Mouse (Mus musculus) ES-Bruce4 (cell line): ENCODE measurements around the gene B3gnt3. TPM values are rescaled to one million over a fixed set of nuclear protein-coding genes. Genes with fewer than 3 reads are reported as not detected.

ENCODE experiments used
- H3K27ac ChIP-seq: 2 replicates; pipeline ENCODE4 v1.5.1; 2012; ENCODE audit warnings: low read length, inconsistent platforms; ENCODE audit not compliant: insufficient read depth
- H3K27me3 ChIP-seq: 2 replicates; pipeline ENCODE4 v1.6.1; 2012; ENCODE audit warnings: mild to moderate bottlenecking, low read length, inconsistent platforms; ENCODE audit not compliant: control insufficient read depth, poor library complexity, insufficient read depth, severe bottlenecking
- H3K36me3 ChIP-seq: 2 replicates; pipeline ENCODE4 v1.6.1; 2012; ENCODE audit warnings: inconsistent platforms, mild to moderate bottlenecking, low read length, moderate library complexity; ENCODE audit not compliant: control insufficient read depth, poor library complexity, insufficient read depth, severe bottlenecking
- H3K4me1 ChIP-seq: one replicate; pipeline ENCODE4 v1.8.1; 2011; ENCODE audit warnings: low read length; ENCODE audit not compliant: control insufficient read depth, insufficient read depth
- H3K4me3 ChIP-seq: 2 replicates; pipeline ENCODE4 v1.5.1; 2011; ENCODE audit warnings: low read depth, mild to moderate bottlenecking, low read length
- H3K9ac ChIP-seq: 2 replicates; pipeline ENCODE4 v1.6.1; 2012; ENCODE audit warnings: low read depth, mild to moderate bottlenecking, inconsistent platforms; ENCODE audit not compliant: poor library complexity, severe bottlenecking
- H3K9me3 ChIP-seq: replicated peaks from 2 replicates; pipeline ENCODE4 v1.6.1; 2012; ENCODE audit warnings: mild to moderate bottlenecking, low read length, inconsistent platforms; ENCODE audit not compliant: control insufficient read depth, poor library complexity, insufficient read depth, severe bottlenecking
- CTCF ChIP-seq: IDR thresholded peaks from one replicate; pipeline ENCODE4 v1.8.1; 2011; ENCODE audit warnings: low read depth, low read length
- EP300 ChIP-seq: IDR thresholded peaks from 2 replicates; pipeline ENCODE4 v1.6.1; 2011; ENCODE audit warnings: low read depth, low read length; ENCODE audit not compliant: insufficient read depth
- POLR2A ChIP-seq: IDR thresholded peaks from one replicate; pipeline ENCODE4 v1.8.1; 2011; ENCODE audit warnings: low read length; ENCODE audit not compliant: insufficient read depth
- polyA plus RNA-seq: library from polyadenylated mRNA; stranded (reverse); fragments of >200 nt; gene quantifications from 2 replicates; pipeline ENCODE4 v1.2.4, GENCODE M21; 2011; ENCODE audit warnings: low read depth; ENCODE audit not compliant: missing spikeins, insufficient read depth, insufficient read length

B3gnt3 gene
- polyA plus RNA-seq, 1 experiment, result 1.8 TPM

DNA sequence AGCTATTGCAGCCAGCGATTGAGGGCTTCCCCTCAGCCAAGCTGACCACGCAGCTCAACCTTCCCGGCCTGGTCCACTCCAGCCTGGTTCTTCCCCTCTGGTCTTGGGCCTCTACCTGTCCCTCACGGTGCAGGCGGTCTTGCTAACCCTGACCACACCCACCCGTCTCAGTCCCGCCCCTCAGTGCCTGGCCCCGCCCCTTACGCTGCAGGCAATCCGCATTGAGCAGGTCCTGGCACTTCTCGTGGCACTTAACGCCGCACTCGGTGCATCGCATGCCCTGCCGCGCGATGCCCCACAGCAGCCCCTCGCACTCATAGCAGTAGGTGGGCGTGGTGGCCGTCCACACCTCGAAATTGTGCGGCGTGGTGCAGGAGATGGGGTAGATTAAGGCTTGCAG, 47.0 kb downstream of the B3gnt3 start:
- H3K27me3 ChIP-seq, result no peaks in the 10 kb centered on the region
- H3K4me1 ChIP-seq, result no peaks in the 10 kb centered on the region
- peak overlapping the region; percentile 60 for H3K4me3 ChIP-seq
- no peaks in the 10 kb centered on the region for H3K36me3 ChIP-seq
- H3K27ac ChIP-seq, result no peak overlapping the region
- TF ChIP-seq POLR2A (no peak), EP300 (no peak), CTCF (no peak)
- no peaks in the 10 kb centered on the region for H3K9me3 ChIP-seq
- H3K9ac ChIP-seq, result no peak overlapping the region

DNA sequence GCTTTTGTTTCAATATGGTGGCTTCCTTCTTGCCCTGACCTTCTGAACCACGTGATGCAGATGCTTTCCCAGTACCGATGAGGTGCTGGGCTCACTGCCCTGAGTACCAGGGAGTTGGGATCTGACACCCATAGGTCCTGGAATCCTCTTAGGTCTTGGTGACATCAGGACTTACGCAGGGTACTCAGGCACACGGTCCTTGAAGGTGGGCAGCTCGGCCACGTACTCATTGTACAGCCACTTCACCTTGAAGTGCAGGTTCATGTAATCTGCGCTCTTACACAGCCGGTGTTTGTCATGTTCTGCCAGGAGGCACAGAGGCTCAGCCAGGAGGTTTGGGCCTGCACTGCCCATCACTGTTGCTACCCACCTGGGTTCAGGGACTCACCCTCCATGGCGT, 56.1 kb downstream of the B3gnt3 start:
- Histone ChIP-seq H3K27me3 (no peaks in the 10 kb centered on the region), H3K4me3 (no peak overlapping the region), H3K27ac (no peak overlapping the region), H3K36me3 (no peaks in the 10 kb centered on the region), H3K9ac (no peak overlapping the region), H3K4me1 (no peaks in the 10 kb centered on the region), H3K9me3 (no peaks in the 10 kb centered on the region)
- TF ChIP-seq POLR2A (no peak), CTCF (no peak), EP300 (no peak)

Other genes starting within 250 kb of the B3gnt3 start
- gene Abhd8, start 238.1 kb downstream of the B3gnt3 start, polyA plus RNA-seq, result 10.1 and 13.7 TPM in 2 replicates
- 68.1 and 77.0 TPM in 2 replicates for gene Mrpl34, start 236.8 kb downstream of the B3gnt3 start, polyA plus RNA-seq
- 37.5 and 38.2 TPM in 2 replicates for gene Dda1, start 232.6 kb downstream of the B3gnt3 start, polyA plus RNA-seq
- 7.0 and 7.1 TPM in 2 replicates for gene Ano8, start 215.8 kb downstream of the B3gnt3 start, polyA plus RNA-seq
- gene Gtpbp3, start 213.7 kb downstream of the B3gnt3 start, polyA plus RNA-seq, result 14.8 and 16.3 TPM in 2 replicates
- gene Plvap, start 190.0 kb downstream of the B3gnt3 start, polyA plus RNA-seq, result 4.0 and 4.4 TPM in 2 replicates
- gene Ccdc194, start 176.1 kb downstream of the B3gnt3 start, polyA plus RNA-seq, result 4.3 and 4.9 TPM in 2 replicates
- 207 and 235 TPM in 2 replicates for gene Bst2, start 164.3 kb downstream of the B3gnt3 start, polyA plus RNA-seq
- 72.6 and 74.1 TPM in 2 replicates for gene Mvb12a, start 158.9 kb downstream of the B3gnt3 start, polyA plus RNA-seq
- 2.2 and 2.4 TPM in 2 replicates for gene Tmem221, start 142.9 kb downstream of the B3gnt3 start, polyA plus RNA-seq
- gene Nxnl1, start 135.2 kb downstream of the B3gnt3 start, polyA plus RNA-seq, result not detected in 2 replicates
- gene Slc27a1, start 132.9 kb downstream of the B3gnt3 start, polyA plus RNA-seq, result 21.8 and 27.3 TPM in 2 replicates
- gene Pgls, start 109.6 kb downstream of the B3gnt3 start, polyA plus RNA-seq, result 57.2 and 65.6 TPM in 2 replicates
- 6.4 and 9.0 TPM in 2 replicates for gene Fam129c, start 104.1 kb downstream of the B3gnt3 start, polyA plus RNA-seq
- gene Colgalt1, start 90.8 kb downstream of the B3gnt3 start, polyA plus RNA-seq, result 83.2 and 85.2 TPM in 2 replicates
- 3.8 and 6.3 TPM in 2 replicates for gene Unc13a, start 30.0 kb downstream of the B3gnt3 start, polyA plus RNA-seq
- 8.0 and 9.7 TPM in 2 replicates for gene Jak3, start 25.5 kb downstream of the B3gnt3 start, polyA plus RNA-seq
- 1.3 and 3.7 TPM in 2 replicates for gene Insl3, start 12.6 kb downstream of the B3gnt3 start, polyA plus RNA-seq
- 8.7 and 8.8 TPM in 2 replicates for gene Fcho1, start 23.9 kb upstream of the B3gnt3 start, polyA plus RNA-seq
- 2.5 and 2.7 TPM in 2 replicates for gene Zfp709, start 180.2 kb upstream of the B3gnt3 start, polyA plus RNA-seq
- 5.8 and 7.0 TPM in 2 replicates for gene Zfp882, start 206.8 kb upstream of the B3gnt3 start, polyA plus RNA-seq
- 20.4 and 21.9 TPM in 2 replicates for gene Zfp617, start 206.8 kb upstream of the B3gnt3 start, polyA plus RNA-seq
- 34.7 and 34.8 TPM in 2 replicates for gene Zfp961, start 249.2 kb upstream of the B3gnt3 start, polyA plus RNA-seq